Mouse (Mus musculus): ENCODE results near the gene Edc4. TPM values are rescaled to one million over a fixed set of nuclear protein-coding genes. Genes with fewer than 3 reads are reported as not detected.
A peak's percentile ranks its signal among the peaks of the same experiment; 100 is the strongest.

Gene Edc4
- total and polyA plus RNA-seq, 3 experiments: 28.7 to 46.4 (median 41.6) TPM

GRCm38 (mm10) chr8:105854303-105854702 lies 26.4 kb upstream of the Edc4 start:
- no peak overlapping the region for H3K27ac ChIP-seq (ENCODE audit: insufficient read depth, low read depth)

GRCm38 (mm10) chr8:105854715-105855216 lies 25.9 kb upstream of the Edc4 start, which contains the start of gene Thap11:
Gene Thap11 (plus strand): TSS chr8:105855132.
- DNase-seq (ENCODE audit: extremely low read depth): peak; percentile 90
- Histone ChIP-seq H3K9me3 (replicated peaks; ENCODE audit: low read length) (no peaks in the 10 kb centered on the region), H3K27ac (ENCODE audit: insufficient read depth, low read depth) (peak within 1 kb of the TSS; percentile 57), H3K79me2 (replicated peaks; ENCODE audit: control insufficient read depth, extremely low read depth, insufficient read depth, poor library complexity, severe bottlenecking) (peaks cover 38% of the 10 kb centered on the region), H3K4me3 (replicated peaks in 1 of 3; ENCODE audit: low read depth in 2 of 3, low read length in 2 of 3, poor library complexity in 1 of 3) (peak within 1 kb of the TSS; percentile 76 to 91 (median 80)), H3K27me3 (replicated peaks) (no peaks in the 10 kb centered on the region), H3K36me3 (replicated peaks in 1 of 2; ENCODE audit: control insufficient read depth in 1 of 2, insufficient read depth in 1 of 2, low read length in 1 of 2) (peaks cover 0 to 8% of the 10 kb centered on the region in 2 experiments), H3K4me2 (ENCODE audit: insufficient read depth, low read depth, poor library complexity, severe bottlenecking) (peak within 1 kb of the TSS; percentile 65), H3K4me1 (ENCODE audit: control insufficient read depth in 1 of 2, insufficient read depth in 2 of 2) (peaks cover 10 to 54% of the 10 kb centered on the region in 2 experiments; a peak in 3 of 4 replicates), H3K9ac (ENCODE audit: insufficient read depth, low read depth) (peak within 1 kb of the TSS; percentile 83)
- dilution Hi-C loops (cut with MboI; ENCODE audit: extremely low pct_ligation_motif_present, extremely low pct_unique_long_range_greater_than_20kb, low sequenced_read_pairs): no loop called here
- in situ Hi-C loops (cut with MboI; ENCODE audit: low pct_ligation_motif_present, low pct_unique_long_range_greater_than_20kb, low sequenced_read_pairs): no loop called here
- no peak for TF ChIP-seq EP300 (IDR thresholded peaks at IDR 0.05; ENCODE audit: low read length)
- TF ChIP-seq NELFE (IDR thresholded peaks at IDR 0.05; ENCODE audit: low read depth, low read length): peak; percentile 59
- no peak for TF ChIP-seq ETS1 (conservative IDR thresholded peaks at IDR 0.05; ENCODE audit: low read depth, low read length)
- TF ChIP-seq USF1 (IDR thresholded peaks at IDR 0.05; ENCODE audit: low read depth, low read length): no peak
- TF ChIP-seq ELF1 (IDR thresholded peaks at IDR 0.05; ENCODE audit: low read depth, low read length): peak; percentile 94
- peak; percentile 58; the same call in 1 of the 2 replicates for TF ChIP-seq POLR2A (IDR thresholded peaks at IDR 0.05; ENCODE audit: low read depth, low read length)
- peak; percentile 85; the same call in 1 of the 2 replicates for TF ChIP-seq GABPA (IDR thresholded peaks at IDR 0.05; ENCODE audit: insufficient replicate concordance, low read depth, low read length)
- peak; percentile 60 for TF ChIP-seq MAX (IDR thresholded peaks at IDR 0.05; ENCODE audit: low read length)
- 0 out of 2 replicates have a peak, but pooled peaks have one; percentile 35 for TF ChIP-seq TCF12 (IDR thresholded peaks at IDR 0.05; ENCODE audit: low read depth, low read length)
- TF ChIP-seq HCFC1 (IDR thresholded peaks at IDR 0.05; ENCODE audit: low read depth, low read length): peak; percentile 91
- TF ChIP-seq TBP (conservative IDR thresholded peaks at IDR 0.05; ENCODE audit: low read depth, low read length): 0 out of 2 replicates have a peak, but pooled peaks have one; percentile 55
- no peak for TF ChIP-seq ZKSCAN1 (IDR thresholded peaks at IDR 0.05; ENCODE audit: borderline replicate concordance, low read depth, low read length)
- TF ChIP-seq RAD21 (IDR thresholded peaks at IDR 0.05; ENCODE audit: low read depth, low read length): peak; percentile 26
- TF ChIP-seq CTCF (conservative IDR thresholded peaks at IDR 0.05 in 1 of 2, IDR thresholded peaks at IDR 0.05 in 1 of 2; ENCODE audit: low read depth in 2 of 2, low read length in 2 of 2): peak; percentile 65 to 80
- TF ChIP-seq NRF1 (IDR thresholded peaks at IDR 0.05; ENCODE audit: low read depth, low read length): peak; percentile 79
- TF ChIP-seq ZNF384 (IDR thresholded peaks at IDR 0.05; ENCODE audit: low read depth, low read length): no peak
- TF ChIP-seq E2F4 (IDR thresholded peaks at IDR 0.05; ENCODE audit: insufficient replicate concordance, low read depth, low read length): no peak
- TF ChIP-seq MEF2A (IDR thresholded peaks at IDR 0.05; ENCODE audit: borderline replicate concordance, low read depth, low read length): 0 out of 2 replicates have a peak, but pooled peaks have one; percentile 6
- peak; percentile 97 for TF ChIP-seq CHD2 (IDR thresholded peaks at IDR 0.05; ENCODE audit: low read length)
- peak; percentile 49 for TF ChIP-seq SIN3A (IDR thresholded peaks at IDR 0.05; ENCODE audit: low read length)
- 0 out of 2 replicates have a peak, but pooled peaks have one; percentile 43 for TF ChIP-seq MAZ (IDR thresholded peaks at IDR 0.05; ENCODE audit: low read depth, low read length)
- TF ChIP-seq KAT2A (IDR thresholded peaks at IDR 0.05; ENCODE audit: insufficient replicate concordance, low read length): peak; percentile 94; the same call in 1 of the 2 replicates

More at GRCm38 (mm10) chr8:105854303-105854702, 26.4 kb upstream of the Edc4 start:
- Histone ChIP-seq H3K9me3 (replicated peaks; ENCODE audit: low read length) (no peaks in the 10 kb centered on the region), H3K27me3 (replicated peaks) (no peaks in the 10 kb centered on the region), H3K4me1 (ENCODE audit: control insufficient read depth in 1 of 2, insufficient read depth in 2 of 2) (peaks cover 10 to 50% of the 10 kb centered on the region in 2 experiments; a peak in 3 of 4 replicates), H3K36me3 (replicated peaks in 1 of 2; ENCODE audit: control insufficient read depth in 1 of 2, insufficient read depth in 1 of 2, low read length in 1 of 2) (peaks cover 2 to 13% of the 10 kb centered on the region in 2 experiments), H3K4me3 (replicated peaks in 1 of 3; ENCODE audit: low read depth in 2 of 3, low read length in 2 of 3, poor library complexity in 1 of 3) (peak overlapping the region in 1 of 3 experiments; percentile 80), H3K4me2 (ENCODE audit: insufficient read depth, low read depth, poor library complexity, severe bottlenecking) (peak overlapping the region; percentile 47; the same call in 1 of the 2 replicates), H3K9ac (ENCODE audit: insufficient read depth, low read depth) (peak overlapping the region; percentile 83; the same call in 1 of the 2 replicates), H3K79me2 (replicated peaks; ENCODE audit: control insufficient read depth, extremely low read depth, insufficient read depth, poor library complexity, severe bottlenecking) (peaks cover 33% of the 10 kb centered on the region)
- dilution Hi-C loops (cut with MboI; ENCODE audit: extremely low pct_ligation_motif_present, extremely low pct_unique_long_range_greater_than_20kb, low sequenced_read_pairs): no loop called here
- DNase-seq (ENCODE audit: extremely low read depth): no peak
- TF ChIP-seq ETS1 (conservative IDR thresholded peaks at IDR 0.05; ENCODE audit: low read depth, low read length) (no peak), MEF2A (IDR thresholded peaks at IDR 0.05; ENCODE audit: borderline replicate concordance, low read depth, low read length) (no peak), MAX (IDR thresholded peaks at IDR 0.05; ENCODE audit: low read length) (no peak), E2F4 (IDR thresholded peaks at IDR 0.05; ENCODE audit: insufficient replicate concordance, low read depth, low read length) (no peak), TCF12 (IDR thresholded peaks at IDR 0.05; ENCODE audit: low read depth, low read length) (no peak), JUND (conservative IDR thresholded peaks at IDR 0.05; ENCODE audit: low read depth, low read length) (no peak), USF2 (conservative IDR thresholded peaks at IDR 0.05; ENCODE audit: low read depth, low read length) (no peak), RCOR1 (conservative IDR thresholded peaks at IDR 0.05; ENCODE audit: low read depth, low read length) (no peak), CHD2 (IDR thresholded peaks at IDR 0.05; ENCODE audit: low read length) (no peak)
- in situ Hi-C loops (cut with MboI; ENCODE audit: low pct_ligation_motif_present, low pct_unique_long_range_greater_than_20kb, low sequenced_read_pairs): no loop called here

All from CH12.LX (cell line).